Mouse (Mus musculus): Measurements from ENCODE around the gene Smtnl1. TPM values are rescaled to one million over a fixed set of nuclear protein-coding genes. Genes with fewer than 3 reads are reported as not detected.

Gene Smtnl1
- polyA plus RNA-seq, 1 experiment from 2014 or later, result 0.27 TPM

DNA sequence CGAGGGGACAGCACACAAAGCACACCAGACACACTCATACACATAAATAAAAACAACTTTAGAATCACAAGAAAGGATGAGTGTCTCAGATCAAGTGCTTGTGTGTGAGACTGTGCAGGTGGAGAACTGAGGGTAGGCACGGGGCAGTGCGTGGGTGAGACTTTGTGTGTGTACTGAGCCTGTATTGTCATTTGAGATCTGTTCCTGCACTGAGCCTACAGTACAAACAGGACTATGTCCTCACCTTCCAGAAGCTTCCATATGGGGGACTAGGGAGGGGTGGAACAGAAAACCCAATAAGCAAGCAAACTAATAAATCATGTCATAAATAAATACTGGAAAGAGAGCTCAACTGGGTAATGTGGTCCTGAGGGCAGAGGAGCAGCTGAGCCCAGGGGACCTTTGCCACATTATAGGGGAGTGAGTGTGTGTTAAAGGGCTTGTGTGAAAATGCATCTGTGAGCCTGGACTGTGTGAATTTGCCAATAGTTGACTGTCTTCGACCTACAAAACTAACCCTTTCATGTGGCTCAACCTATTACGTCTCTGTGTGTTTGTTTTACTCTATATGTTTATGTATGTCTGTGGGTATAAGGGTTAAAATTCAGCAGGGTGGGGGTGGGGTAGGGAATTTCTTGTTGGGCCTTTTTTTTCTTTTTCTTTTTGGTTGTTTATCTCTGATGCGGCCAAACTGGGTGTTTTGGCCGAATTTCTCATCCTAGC is 28.1 kb upstream of the Smtnl1 start:
- Histone ChIP-seq H3K36me3 (peaks cover 24% of the 10 kb centered on the region), H3K27ac (peak overlapping the region; percentile 59), H3K4me3 (peak overlapping the region; percentile 22), H3K9me3 (no peaks in the 10 kb centered on the region), H3K4me1 (peaks cover 22% of the 10 kb centered on the region), H3K4me2 (peak overlapping the region; percentile 50), H3K9ac (no peak overlapping the region), H3K27me3 (no peaks in the 10 kb centered on the region)
- ATAC-seq (ENCODE audit: borderline replicate concordance, extremely low read depth, low FRiP score, low TSS enrichment), result peak; percentile 81
- 44% methylated on average over 7 of the region's 7 CpGs for WGBS

DNA sequence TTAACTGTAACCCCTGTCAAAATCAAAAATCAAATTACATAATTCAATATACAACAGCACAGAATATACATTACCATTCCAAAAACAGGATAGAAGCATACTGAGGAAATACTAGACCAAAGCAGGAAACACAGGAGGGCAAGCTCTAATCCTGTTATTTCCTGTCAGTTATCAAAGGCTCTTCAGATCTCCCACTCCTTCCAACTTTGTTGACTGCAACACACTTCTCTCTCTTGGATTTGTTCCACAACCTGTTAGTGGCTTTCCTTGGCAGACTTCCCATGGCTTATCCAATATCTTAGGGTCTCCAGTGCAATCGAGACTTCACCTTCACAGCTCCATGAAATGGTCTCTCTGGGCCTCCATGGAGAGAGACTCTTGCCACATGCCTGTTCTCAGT is 22.8 kb upstream of the Smtnl1 start:
- no peaks in the 10 kb centered on the region for H3K9me3 ChIP-seq
- H3K4me3 ChIP-seq, result no peak overlapping the region
- WGBS, result 23% methylated on average over 1 of the region's 1 CpGs
- 0 out of 2 replicates have a peak, but pooled peaks cover 10% of the 10 kb centered on the region for H3K36me3 ChIP-seq
- no peak for ATAC-seq (ENCODE audit: borderline replicate concordance, extremely low read depth, low FRiP score, low TSS enrichment)
- H3K27me3 ChIP-seq, result no peaks in the 10 kb centered on the region
- no peak overlapping the region for H3K4me2 ChIP-seq
- no peak overlapping the region for H3K27ac ChIP-seq
- no peak overlapping the region for H3K9ac ChIP-seq
- H3K4me1 ChIP-seq, result peaks cover 32% of the 10 kb centered on the region

DNA sequence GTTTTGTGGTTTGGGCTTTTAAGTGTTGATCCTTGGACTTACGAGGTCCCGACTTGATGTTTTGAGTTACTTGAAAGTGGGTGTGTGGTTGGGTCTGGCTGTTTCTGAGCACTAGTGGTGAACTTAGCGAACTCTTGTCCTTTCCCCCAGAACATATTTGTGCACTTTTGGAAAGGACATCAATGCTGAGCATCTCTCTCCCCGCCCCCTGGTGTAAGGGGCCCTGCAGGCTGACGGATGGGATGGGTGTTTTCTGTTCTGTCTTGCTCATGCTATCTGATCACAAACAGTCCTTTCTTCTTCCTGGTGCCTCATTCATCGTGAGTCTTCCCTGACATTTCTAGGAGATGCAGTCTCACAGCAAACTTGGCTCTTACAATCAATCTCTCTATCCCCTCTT is 21.2 kb upstream of the Smtnl1 start:
- Histone ChIP-seq H3K4me3 (no peak overlapping the region), H3K36me3 (no peaks in the 10 kb centered on the region), H3K9me3 (no peaks in the 10 kb centered on the region), H3K9ac (no peak overlapping the region), H3K27ac (no peak overlapping the region), H3K4me1 (peaks cover 35% of the 10 kb centered on the region), H3K4me2 (no peak overlapping the region), H3K27me3 (peaks cover under 1% of the 10 kb centered on the region; the same call in 1 of the 2 replicates)
- no peak for ATAC-seq (ENCODE audit: borderline replicate concordance, extremely low read depth, low FRiP score, low TSS enrichment)
- WGBS, result 60% methylated on average over 6 of the region's 6 CpGs

DNA sequence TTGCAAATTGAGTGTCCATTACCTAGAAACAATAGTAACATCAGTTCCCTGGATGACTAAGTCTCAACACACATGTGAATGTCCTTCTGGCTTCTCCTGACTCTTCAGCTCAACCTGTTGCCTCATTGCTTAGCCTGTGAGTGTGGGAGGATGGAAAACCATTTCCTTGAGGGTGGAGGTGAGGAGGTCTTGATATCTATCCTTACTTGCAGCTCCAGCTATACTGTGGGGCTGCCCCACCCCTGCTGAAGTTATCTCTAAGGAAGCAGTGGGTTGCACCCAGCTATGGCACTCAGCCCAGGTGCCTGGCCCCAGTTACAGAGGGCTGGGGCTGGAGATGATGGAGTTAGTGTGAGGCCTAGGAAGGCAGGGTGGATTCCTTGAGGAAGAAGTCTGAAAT is 19.5 kb upstream of the Smtnl1 start:
- no peak overlapping the region for H3K27ac ChIP-seq
- ATAC-seq (ENCODE audit: borderline replicate concordance, extremely low read depth, low FRiP score, low TSS enrichment), result no peak
- no peak overlapping the region for H3K9ac ChIP-seq
- H3K4me2 ChIP-seq, result peak overlapping the region; percentile 97
- H3K27me3 ChIP-seq, result peaks cover 8% of the 10 kb centered on the region; the same call in 1 of the 2 replicates
- no peaks in the 10 kb centered on the region for H3K9me3 ChIP-seq
- no peaks in the 10 kb centered on the region for H3K36me3 ChIP-seq
- peaks cover 38% of the 10 kb centered on the region for H3K4me1 ChIP-seq
- H3K4me3 ChIP-seq, result no peak overlapping the region; the same call in 1 of the 2 replicates

DNA sequence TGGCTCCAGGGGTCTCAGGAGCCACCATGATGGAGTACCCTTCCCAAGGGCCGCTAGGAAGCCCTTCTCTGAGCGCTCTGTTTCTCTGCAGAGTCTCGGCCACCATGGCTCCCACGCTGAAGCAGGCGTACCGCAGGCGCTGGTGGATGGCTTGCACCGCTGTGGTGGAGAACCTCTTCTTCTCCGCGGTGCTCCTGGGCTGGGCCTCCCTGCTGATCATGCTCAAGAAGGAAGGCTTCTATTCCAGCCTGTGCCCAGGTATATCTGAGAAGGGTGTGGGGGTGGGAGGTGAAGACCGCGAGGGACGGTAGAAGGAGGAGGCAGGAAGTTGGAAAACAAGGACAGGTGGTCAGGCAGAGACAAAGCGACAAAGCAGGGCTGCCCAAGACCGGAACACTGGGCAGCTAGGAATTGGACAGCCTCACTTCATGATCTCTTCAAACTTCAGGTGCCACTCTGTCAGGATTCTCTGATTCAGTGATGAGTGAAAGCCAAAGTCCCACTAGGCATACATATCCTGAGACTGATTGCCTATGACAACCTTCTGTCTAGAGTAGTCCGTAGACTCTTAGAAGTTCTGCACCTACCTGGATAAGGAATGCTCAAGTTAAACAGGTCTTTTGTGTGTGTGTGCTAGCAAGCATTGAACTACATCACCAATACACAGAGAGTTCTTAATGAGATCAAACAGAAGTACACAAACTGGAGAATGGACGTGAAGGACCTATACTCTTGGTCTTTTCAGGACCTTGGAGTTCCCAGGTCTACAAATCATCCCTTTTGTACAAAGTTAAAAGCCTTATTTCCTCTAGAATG is 18.5 kb upstream of the Smtnl1 start:
- peaks cover 8% of the 10 kb centered on the region; the same call in 1 of the 2 replicates for H3K27me3 ChIP-seq
- H3K4me3 ChIP-seq, result peak overlapping the region; percentile 63
- H3K9me3 ChIP-seq, result no peaks in the 10 kb centered on the region
- peak overlapping the region; percentile 70 for H3K9ac ChIP-seq
- peak; percentile 11; the same call in 1 of the 2 replicates for ATAC-seq (ENCODE audit: borderline replicate concordance, extremely low read depth, low FRiP score, low TSS enrichment)
- peak overlapping the region; percentile 97 for H3K4me2 ChIP-seq
- peaks cover 38% of the 10 kb centered on the region for H3K4me1 ChIP-seq
- no peaks in the 10 kb centered on the region for H3K36me3 ChIP-seq
- H3K27ac ChIP-seq, result peak overlapping the region; percentile 93
- 4% methylated on average over 17 of the region's 17 CpGs for WGBS

DNA sequence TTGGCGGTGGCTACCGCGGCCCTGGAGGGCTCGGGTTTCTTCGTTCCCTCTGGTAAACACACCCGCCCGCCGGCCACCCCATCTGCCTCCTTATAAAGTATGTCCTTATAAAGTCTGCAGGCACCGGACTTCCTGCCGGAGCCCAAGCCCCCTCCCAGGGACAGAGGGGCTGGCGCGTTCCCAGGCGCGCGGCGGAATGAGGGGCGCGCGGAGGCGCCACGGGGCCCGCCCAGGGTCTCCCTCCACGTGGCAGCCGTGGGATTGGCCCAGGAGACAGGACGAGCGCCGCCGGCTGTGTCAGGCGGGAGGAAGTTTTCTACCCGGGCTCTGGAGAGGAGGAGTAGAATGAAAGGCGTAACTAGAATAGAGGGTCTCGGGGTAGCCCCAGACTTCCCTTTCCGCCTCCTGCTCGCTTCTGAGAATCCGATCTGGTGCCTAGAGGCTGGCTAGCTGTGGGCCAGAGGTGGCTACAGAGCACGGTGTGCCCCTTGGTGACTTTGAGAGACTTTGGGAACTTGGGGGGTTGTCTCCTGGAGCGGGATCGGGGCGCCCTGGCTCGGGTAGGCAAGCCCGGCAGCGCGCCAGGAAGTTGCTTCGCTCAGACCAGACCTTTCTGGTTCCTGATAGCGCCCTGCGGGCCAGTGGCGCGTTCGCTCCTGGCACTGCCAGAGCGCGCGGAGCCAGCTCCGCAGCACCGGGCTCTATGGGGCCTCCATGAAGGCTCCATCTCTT is 17.7 kb upstream of the Smtnl1 start:
- Histone ChIP-seq H3K9me3 (no peaks in the 10 kb centered on the region), H3K4me2 (peak overlapping the region; percentile 97), H3K4me3 (peak overlapping the region; percentile 63), H3K36me3 (no peaks in the 10 kb centered on the region), H3K4me1 (peaks cover 36% of the 10 kb centered on the region), H3K27ac (peak overlapping the region; percentile 93), H3K9ac (peak overlapping the region; percentile 70), H3K27me3 (peaks cover 13% of the 10 kb centered on the region; the same call in 1 of the 2 replicates)
- under 1% methylated on average over 54 of the region's 54 CpGs for WGBS
- ATAC-seq (ENCODE audit: borderline replicate concordance, extremely low read depth, low FRiP score, low TSS enrichment), result peak; percentile 91

DNA sequence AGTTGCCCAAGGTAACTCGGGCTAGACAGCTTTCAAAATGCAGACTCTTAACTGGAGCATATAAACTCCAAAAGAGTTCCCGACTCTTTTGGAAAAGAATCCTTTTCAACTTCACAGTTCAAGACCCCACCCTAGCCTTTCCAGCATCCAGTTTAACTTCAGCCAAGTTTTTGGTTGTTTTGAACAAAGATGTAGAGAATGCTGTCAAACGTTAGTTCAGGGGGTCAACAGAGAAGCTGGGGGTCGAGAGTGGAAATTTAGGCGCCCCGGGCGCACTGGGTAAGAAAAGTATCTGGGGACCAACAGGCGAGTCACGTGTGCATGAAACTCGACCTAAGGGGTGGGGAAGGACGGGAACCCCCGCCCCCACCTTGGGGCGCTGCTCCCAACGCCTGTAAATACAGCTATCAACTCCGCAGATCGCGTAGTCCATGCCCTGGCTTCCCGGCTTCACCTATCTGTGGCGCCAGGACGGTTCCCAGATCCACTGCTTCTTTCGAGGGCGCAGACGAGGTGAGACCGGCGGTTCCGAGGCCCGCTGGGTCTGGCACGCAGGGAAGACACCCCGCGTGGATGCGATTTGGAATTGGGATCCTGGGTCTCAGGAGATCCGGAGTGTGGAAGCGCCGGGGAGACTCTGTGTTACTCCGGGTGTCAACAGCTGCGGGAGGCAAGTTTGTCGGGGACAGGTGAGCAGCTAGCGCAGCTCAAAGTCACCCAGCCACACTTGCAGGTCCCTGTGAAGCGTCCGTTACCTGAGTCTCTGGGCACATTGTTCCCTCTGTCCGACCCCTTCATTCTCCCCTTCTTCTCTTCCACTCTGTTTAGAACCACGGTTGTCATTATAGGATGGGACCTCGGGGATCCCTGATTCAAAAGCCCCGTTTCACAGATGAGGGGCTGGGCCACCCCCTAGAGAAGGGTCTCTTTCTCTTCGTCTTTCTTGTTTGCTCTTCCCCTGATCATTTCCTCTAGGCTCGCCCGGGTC is 16.8 kb upstream of the Smtnl1 start:
- Histone ChIP-seq H3K27ac (peak overlapping the region; percentile 93), H3K9me3 (no peaks in the 10 kb centered on the region), H3K4me3 (peak overlapping the region; percentile 63), H3K27me3 (peaks cover 13% of the 10 kb centered on the region; the same call in 1 of the 2 replicates), H3K9ac (peak overlapping the region; percentile 70), H3K36me3 (no peaks in the 10 kb centered on the region), H3K4me2 (peak overlapping the region; percentile 97), H3K4me1 (peaks cover 30% of the 10 kb centered on the region)
- ATAC-seq (ENCODE audit: borderline replicate concordance, extremely low read depth, low FRiP score, low TSS enrichment), result peak; percentile 27; the same call in 1 of the 2 replicates
- under 1% methylated on average over 47 of the region's 47 CpGs for WGBS

DNA sequence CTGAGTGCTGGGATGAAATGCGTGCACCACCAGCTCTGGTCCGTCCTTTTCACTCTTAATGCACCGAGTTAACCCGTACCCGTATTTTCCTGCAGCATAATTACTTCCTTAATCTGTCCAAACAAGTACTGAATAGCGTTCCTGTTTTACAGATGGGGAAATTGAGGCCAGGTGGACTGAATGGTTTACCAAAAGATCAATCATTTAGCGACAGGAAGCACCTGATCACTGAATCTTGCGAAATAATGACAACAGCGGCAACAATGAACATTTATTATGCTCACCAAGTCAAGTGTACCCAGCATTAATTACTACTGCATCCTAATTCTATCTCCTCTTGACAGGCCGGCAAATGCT is 16.1 kb upstream of the Smtnl1 start, which contains the start of gene Slc43a1:
TSS of gene Slc43a1 (plus strand) at position 258 of the 357 bp plus-strand sequence.
- no peaks in the 10 kb centered on the region for H3K9me3 ChIP-seq
- ATAC-seq (ENCODE audit: borderline replicate concordance, extremely low read depth, low FRiP score, low TSS enrichment), result no peak
- H3K36me3 ChIP-seq, result no peaks in the 10 kb centered on the region
- peak within 1 kb of the TSS; percentile 97 for H3K4me2 ChIP-seq
- H3K4me3 ChIP-seq, result peak within 1 kb of the TSS; percentile 63
- H3K27ac ChIP-seq, result peak within 1 kb of the TSS; percentile 93
- WGBS, result 27% methylated on average over 10 of the region's 10 CpGs
- peaks cover 30% of the 10 kb centered on the region for H3K4me1 ChIP-seq
- peak within 1 kb of the TSS; percentile 70 for H3K9ac ChIP-seq
- H3K27me3 ChIP-seq, result peaks cover 13% of the 10 kb centered on the region; the same call in 1 of the 2 replicates

DNA sequence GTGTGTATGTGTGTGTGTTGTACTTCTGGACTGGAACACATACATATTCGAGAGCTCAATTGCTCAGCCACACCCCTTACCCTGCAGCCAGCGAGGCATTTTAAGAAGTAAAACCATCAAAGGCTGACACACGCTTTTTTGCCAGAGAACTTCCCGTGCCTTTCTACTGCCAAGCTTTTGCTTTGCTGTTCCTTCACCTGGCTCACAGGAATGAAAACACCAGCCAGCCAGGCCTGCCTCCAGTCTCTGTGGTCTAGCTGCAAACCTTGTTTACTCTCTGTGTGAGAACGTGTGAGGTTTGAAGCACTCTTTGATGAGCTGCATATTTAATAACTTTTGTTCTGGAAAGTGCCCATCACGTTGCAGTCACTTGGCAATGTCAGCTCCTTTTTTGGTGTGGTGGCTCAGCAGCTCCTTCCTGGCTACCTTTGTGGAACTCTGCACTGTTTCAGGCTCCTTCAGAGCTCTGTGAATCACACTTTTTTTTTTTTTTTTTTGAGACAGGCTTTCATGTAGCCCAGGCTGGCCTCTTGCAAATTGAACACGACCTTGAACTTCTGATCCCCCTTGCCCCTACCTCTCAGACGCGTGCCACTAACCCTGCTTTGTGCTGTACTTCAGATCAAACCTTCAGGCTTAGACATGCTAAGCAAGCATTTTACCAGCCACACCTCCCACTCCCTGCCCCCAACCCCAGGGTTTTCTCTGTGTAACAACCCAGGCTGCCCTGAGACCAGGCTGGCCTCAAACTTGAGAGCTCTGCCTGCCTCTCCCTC is 15.6 kb upstream of the Smtnl1 start:
- H3K36me3 ChIP-seq, result no peaks in the 10 kb centered on the region
- no peak overlapping the region for H3K27ac ChIP-seq
- peaks cover 30% of the 10 kb centered on the region for H3K4me1 ChIP-seq
- no peak overlapping the region for H3K9ac ChIP-seq
- H3K4me2 ChIP-seq, result peak overlapping the region; percentile 97
- peaks cover 13% of the 10 kb centered on the region; the same call in 1 of the 2 replicates for H3K27me3 ChIP-seq
- ATAC-seq (ENCODE audit: borderline replicate concordance, extremely low read depth, low FRiP score, low TSS enrichment), result no peak
- H3K4me3 ChIP-seq, result no peak overlapping the region
- no peaks in the 10 kb centered on the region for H3K9me3 ChIP-seq
- 27% methylated on average over 9 of the region's 9 CpGs for WGBS

DNA sequence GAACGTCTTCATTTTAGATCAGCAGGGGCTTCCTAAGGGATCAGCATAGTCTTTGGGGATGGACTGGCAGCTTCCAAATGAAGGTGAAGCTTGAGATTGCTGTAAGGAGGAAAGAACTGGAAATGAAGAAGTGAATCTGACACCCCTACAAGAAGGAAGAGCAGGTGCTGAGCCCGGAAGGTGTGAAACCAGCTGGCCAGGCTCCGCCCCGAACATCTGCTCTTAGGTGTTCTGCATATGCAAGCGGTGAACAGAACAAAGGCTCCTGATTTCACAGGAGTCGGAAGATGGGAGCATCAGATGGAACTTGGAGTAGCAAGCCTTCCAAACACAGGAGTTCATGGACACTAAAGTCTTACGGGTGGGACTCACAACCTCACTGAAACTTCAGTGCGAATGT is 14.7 kb upstream of the Smtnl1 start:
- Histone ChIP-seq H3K27ac (no peak overlapping the region), H3K4me1 (peaks cover 31% of the 10 kb centered on the region), H3K36me3 (no peaks in the 10 kb centered on the region), H3K4me2 (no peak overlapping the region), H3K9ac (no peak overlapping the region), H3K27me3 (peaks cover 13% of the 10 kb centered on the region; the same call in 1 of the 2 replicates), H3K4me3 (no peak overlapping the region), H3K9me3 (no peaks in the 10 kb centered on the region)
- 49% methylated on average over 8 of the region's 8 CpGs for WGBS
- no peak for ATAC-seq (ENCODE audit: borderline replicate concordance, extremely low read depth, low FRiP score, low TSS enrichment)

Data from lung, embryonic 15.5 days (tissue).